Mouse (Mus musculus) erythroblast, embryonic 14.5 days (primary cell): Measurements from ENCODE around the gene Prdx6b.

Experiments
- GATA1 ChIP-seq: IDR thresholded peaks from 2 replicates; pipeline ENCODE4 v1.6.1; 2012; ENCODE audit warnings: low read length, inconsistent platforms, mixed read lengths
- TAL1 ChIP-seq: IDR thresholded peaks from 3 replicates; pipeline ENCODE4 v1.6.1; 2012; ENCODE audit warnings: low read length, inconsistent platforms, mixed read lengths

DNA sequence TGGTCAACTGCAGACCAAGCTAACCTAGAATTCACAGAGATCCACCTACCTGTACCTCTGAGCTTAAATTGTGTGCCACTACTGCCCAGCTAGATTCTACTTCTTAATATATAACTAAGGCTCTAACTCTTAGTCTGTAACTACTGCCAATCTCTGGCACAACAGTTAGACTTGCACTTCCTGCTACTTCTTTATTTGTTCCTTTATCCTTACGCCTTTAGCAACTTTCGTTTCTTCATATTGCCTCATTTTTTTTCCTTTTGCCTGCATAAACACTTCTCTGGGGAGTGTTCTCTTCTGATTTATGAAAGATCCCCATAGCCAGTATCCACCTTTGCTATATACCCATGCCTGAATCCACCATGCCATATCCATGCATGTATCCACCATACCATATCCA lies 11.7 kb downstream of the Prdx6b start:
- TF ChIP-seq GATA1, result no peak
- TF ChIP-seq TAL1, result no peak
